Comparison of ENCODE assay signal across 9 mouse cellular contexts in genomic region chr17:72919641-72920040, GRCm38 (mm10). TPM values are rescaled to one million over a fixed set of nuclear protein-coding genes. Genes with fewer than 3 reads are reported as not detected.
DNase-seq lines count a peak whose midpoint lies in the region; ATAC-seq and TF ChIP-seq lines count a peak whose summit lies in the region.
"Had no signal": no experiment of that assay in that cellular context is flagged by ENCODE, and none has a peak within 500 bp of the region (broad histone marks: within the 10 kb centered on the region; RNA-seq: fewer than 3 reads in every experiment).

No protein-coding gene starts in this region.

- DNase-seq in heart, postnatal 10 days, result no peak
- DNase-seq in adrenal gland, postnatal 14 days, result no peak
- no peak for DNase-seq in frontal cortex, postnatal 36 days (ENCODE audit: low spot score in 2 of 2)
- DNase-seq in left cerebral cortex, adult 9 months (ENCODE audit: low spot score in 2 of 2), result no peak

- H3K4me1 ChIP-seq in heart, embryonic 13.5 days, result peaks cover 53% of the 10 kb centered on the region
- peaks cover 61% of the 10 kb centered on the region for H3K4me1 ChIP-seq in forebrain, embryonic 15.5 days
- H3K4me1 ChIP-seq in liver, embryonic 15.5 days (replicated peaks), result peaks cover 14% of the 10 kb centered on the region

- no peak for ATAC-seq in heart, embryonic 13.5 days (ENCODE audit: extremely low read depth, insufficient number of reproducible peaks, low FRiP score, low TSS enrichment)
- ATAC-seq in forebrain, embryonic 15.5 days (replicated peaks), result no peak
- ATAC-seq in liver, embryonic 15.5 days (ENCODE audit: insufficient read depth), result no peak

- peak overlapping the region; percentile 94 for H3K4me2 ChIP-seq in heart, embryonic 13.5 days
- H3K4me2 ChIP-seq in forebrain, embryonic 15.5 days (replicated peaks), result peak overlapping the region; percentile 79
- H3K4me2 ChIP-seq in liver, embryonic 15.5 days, result peak overlapping the region; percentile 75

- peak overlapping the region; percentile 68 for H3K4me3 ChIP-seq in heart, embryonic 13.5 days
- peak overlapping the region; percentile 86 for H3K4me3 ChIP-seq in C2C12 (ENCODE audit: insufficient read depth, poor library complexity, severe bottlenecking)
- peak overlapping the region; percentile 70 for H3K4me3 ChIP-seq in forebrain, embryonic 15.5 days
- peak overlapping the region; percentile 56 for H3K4me3 ChIP-seq in liver, embryonic 15.5 days (replicated peaks)

- peaks cover 45% of the 10 kb centered on the region for H3K79me3 ChIP-seq in C2C12 (ENCODE audit: low read depth)

- H3K27me3 ChIP-seq in heart, embryonic 13.5 days (replicated peaks), result no peaks in the 10 kb centered on the region
- no peaks in the 10 kb centered on the region for H3K27me3 ChIP-seq in C2C12 (ENCODE audit: control insufficient read depth, insufficient read depth, insufficient read length)
- no peaks in the 10 kb centered on the region; the same call in 1 of the 2 replicates for H3K27me3 ChIP-seq in forebrain, embryonic 15.5 days
- H3K27me3 ChIP-seq in liver, embryonic 15.5 days, result peaks cover 56% of the 10 kb centered on the region

- H3K36me3 ChIP-seq in heart, embryonic 13.5 days, result peaks cover 40% of the 10 kb centered on the region
- H3K36me3 ChIP-seq in C2C12 (ENCODE audit: control insufficient read depth, insufficient read depth), result peaks cover 35% of the 10 kb centered on the region
- peaks cover 10% of the 10 kb centered on the region; the same call in 1 of the 2 replicates for H3K36me3 ChIP-seq in forebrain, embryonic 15.5 days
- H3K36me3 ChIP-seq in liver, embryonic 15.5 days (replicated peaks), result no peaks in the 10 kb centered on the region
- H3K36me3 ChIP-seq: G1E had no signal

- H3ac ChIP-seq in C2C12 (ENCODE audit: control insufficient read depth, insufficient read length, low read depth), result peak overlapping the region; percentile 92

- H3K27ac ChIP-seq in heart, embryonic 13.5 days (replicated peaks), result peak overlapping the region; percentile 97
- 0 out of 2 replicates have a peak overlapping the region, but pooled peaks have one; percentile 90 for H3K27ac ChIP-seq in forebrain, embryonic 15.5 days (replicated peaks)
- no peak overlapping the region for H3K27ac ChIP-seq in liver, embryonic 15.5 days (replicated peaks)

- intact Hi-C loops in heart, postnatal 10 days (cut with DNase I), result loop anchor here (2.0 kb wide), 3 partner anchors 53 to 153 kb away; no protein-coding TSS in a partner anchor

- 6% methylated on average over 3 of the region's 3 CpGs for WGBS in heart, embryonic 13.5 days
- WGBS in forebrain, embryonic 15.5 days, result 12% methylated on average over 3 of the region's 3 CpGs
- 17% methylated on average over 3 of the region's 3 CpGs for whole genome bisulfite sequencing in liver, embryonic 15.5 days (ENCODE audit: insufficient replicate concordance)

- H3K79me2 ChIP-seq in C2C12 (ENCODE audit: control insufficient read depth, insufficient read depth), result peaks cover 65% of the 10 kb centered on the region

- no peak for TF ChIP-seq CTCF in C2C12 (IDR thresholded peaks at IDR 0.05; ENCODE audit: control insufficient read depth, insufficient read depth, insufficient read length)

- H3K9me3 ChIP-seq in heart, embryonic 13.5 days, result no peaks in the 10 kb centered on the region
- no peaks in the 10 kb centered on the region for H3K9me3 ChIP-seq in forebrain, embryonic 15.5 days
- H3K9me3 ChIP-seq in liver, embryonic 15.5 days (replicated peaks), result no peaks in the 10 kb centered on the region

- peak overlapping the region; percentile 100 for H3K9ac ChIP-seq in heart, embryonic 13.5 days
- peak overlapping the region; percentile 92 for H3K9ac ChIP-seq in forebrain, embryonic 15.5 days (replicated peaks)
- no peak overlapping the region for H3K9ac ChIP-seq in liver, embryonic 15.5 days

TF ChIP-seq in C2C12, 6 proteins besides CTCF, POLR2A, EP300 and RAD21:
- TF ChIP-seq USF1 (IDR thresholded peaks at IDR 0.05; ENCODE audit: low read depth) (no peak), FOSL1 (IDR thresholded peaks at IDR 0.05; ENCODE audit: insufficient read depth, low read length, poor library complexity, severe bottlenecking) (no peak), MYOG (IDR thresholded peaks at IDR 0.05; ENCODE audit: control insufficient read depth, extremely low read depth, insufficient read length) (no peak), MAX (IDR thresholded peaks at IDR 0.05) (no peak), CEBPB (IDR thresholded peaks at IDR 0.05; ENCODE audit: low read depth) (no peak), MYOD1 (IDR thresholded peaks at IDR 0.05; ENCODE audit: control insufficient read depth, insufficient read length, low read depth) (no peak)

RNA-seq across cellular contexts. Expression of gene Lbh, which starts 1.5 kb away (rescaled TPM):
- 25.6 and 30.8 TPM in 2 replicates for polyA plus RNA-seq in heart, embryonic 13.5 days (2015; fragmentation: Nextera tagmentation; extraction: Ambion mirVana)
- 100 to 1,000 TPM; 456 to 731 TPM for total RNA-seq in heart, postnatal 10 days (2021)
- polyA plus RNA-seq in C2C12 (2012; fragmentation: generic; extraction: Trizol), result 38.4 TPM
- 4.5 and 4.6 TPM in 2 replicates for polyA plus RNA-seq in forebrain, embryonic 15.5 days (2015; fragmentation: Nextera tagmentation; extraction: Ambion mirVana)
- polyA plus RNA-seq in liver, embryonic 15.5 days (2015; fragmentation: Nextera tagmentation; extraction: Ambion mirVana), result 0.58 and 0.70 TPM in 2 replicates
- total RNA-seq in adrenal gland, postnatal 14 days (2021), result 41.7 and 53.4 TPM in 2 replicates
